Mouse (Mus musculus) cerebellum, adult 9-11 months (tissue): Measurements from ENCODE around the gene Tpcn2.

ENCODE experiments used
- DNase-seq: peaks from one replicate; pipeline ENCODE4 v3.0.0; 2022

The Tpcn2 gene

DNA sequence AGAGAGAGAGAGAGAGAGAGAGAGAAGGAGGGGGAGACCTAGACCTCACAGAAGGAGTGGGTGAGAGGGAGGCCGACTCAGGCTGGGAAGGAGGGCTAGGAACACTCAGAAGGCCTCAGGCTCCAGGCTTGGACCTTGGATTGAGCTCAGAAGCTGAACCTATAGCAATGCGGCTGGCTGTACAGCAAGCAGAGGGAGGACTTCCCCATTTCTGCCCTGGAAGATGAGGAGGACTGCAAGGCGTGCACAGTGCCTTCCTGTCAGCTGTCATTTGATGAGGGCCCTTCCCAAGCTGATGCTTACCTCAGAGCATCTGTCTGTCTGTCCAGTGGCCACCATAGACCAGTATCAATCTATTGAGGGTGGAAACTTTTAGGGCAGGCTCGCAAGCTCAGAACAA lies 134.9 kb downstream of the Tpcn2 start:
- no peak for DNase-seq

GRCm38 (mm10) chr7:145147973-145148698 lies 135.7 kb downstream of the Tpcn2 start:
- DNase-seq, result no peak

DNA sequence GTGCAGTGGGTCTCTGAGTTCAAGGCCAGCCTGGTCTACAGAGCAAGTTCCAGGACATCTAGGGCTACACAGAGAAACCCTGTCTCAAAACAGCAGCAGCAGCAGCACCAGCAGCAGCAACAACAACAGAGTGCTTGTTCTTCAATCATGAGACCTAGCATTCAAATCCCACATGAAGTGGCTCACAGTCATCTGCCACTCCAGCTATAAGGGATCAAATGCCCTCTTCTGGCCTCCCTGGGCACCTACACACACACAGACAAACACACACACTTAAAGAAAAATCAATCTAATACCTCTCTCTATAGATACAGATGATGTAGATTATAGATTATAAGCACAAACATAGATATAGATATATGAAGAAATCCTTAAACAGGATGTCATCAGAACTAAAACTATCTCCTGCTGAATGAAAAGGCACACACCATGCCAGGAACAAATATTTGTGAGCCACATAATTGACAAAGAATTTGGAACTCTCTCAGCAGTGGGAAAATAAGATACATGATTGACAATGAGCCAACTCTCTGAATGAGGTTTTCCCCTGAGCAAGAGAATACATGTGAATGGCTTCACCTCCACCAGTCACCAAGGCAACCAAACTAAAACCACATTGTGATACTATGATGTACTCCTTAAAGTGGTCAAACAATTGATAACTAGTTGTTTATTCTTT lies 137.4 kb downstream of the Tpcn2 start:
- DNase-seq, result no peak

DNA sequence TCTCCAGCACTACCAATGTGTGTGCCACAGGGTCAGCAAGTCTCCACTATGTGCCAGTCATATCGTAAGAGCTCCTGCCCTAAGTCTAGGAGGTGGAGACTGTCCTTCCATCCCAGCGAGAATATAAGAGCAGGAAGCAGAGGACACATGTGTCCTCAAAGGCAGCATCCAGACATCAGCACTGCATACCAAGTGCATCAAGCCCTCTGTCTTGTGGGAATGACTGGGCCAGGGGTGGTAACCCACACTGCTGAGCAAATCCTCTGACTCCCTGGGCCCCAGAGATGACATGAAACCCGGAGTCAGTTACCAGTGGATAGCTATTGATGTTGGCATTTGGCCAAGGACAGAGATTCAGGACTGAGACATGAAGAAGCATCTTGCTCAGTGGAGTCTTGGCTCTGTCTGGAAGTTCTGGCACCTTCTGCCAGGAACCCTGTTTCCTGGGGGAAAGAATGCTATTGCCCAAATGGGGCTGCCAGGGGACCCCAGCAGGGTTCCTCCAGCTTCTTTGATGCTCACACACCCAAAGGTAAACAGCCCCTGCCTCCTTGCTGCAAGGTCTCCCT lies 140.2 kb downstream of the Tpcn2 start:
- DNase-seq, result no peak

GRCm38 (mm10) chr7:145140656-145141055 lies 143.2 kb downstream of the Tpcn2 start:
- DNase-seq, result no peak

DNA sequence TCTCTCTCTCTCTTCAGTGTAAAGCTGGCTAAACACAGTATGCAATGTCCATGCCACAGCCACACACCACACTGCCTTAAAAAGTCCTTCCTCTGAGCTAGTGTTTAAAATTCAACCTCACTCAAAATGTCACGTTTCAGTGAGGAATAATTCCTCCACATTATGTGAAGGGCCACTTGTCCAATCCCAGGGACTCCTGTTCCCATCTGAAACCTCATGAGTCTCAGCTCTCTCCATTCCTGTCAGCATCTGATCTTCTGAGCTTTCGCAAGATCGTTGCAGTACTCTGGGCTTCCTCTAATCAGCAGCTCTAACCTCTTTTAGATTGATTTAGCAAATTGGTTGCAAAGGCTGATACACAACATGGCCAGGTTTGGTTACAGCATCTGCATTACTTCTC lies 144.2 kb downstream of the Tpcn2 start:
- DNase-seq, result no peak

DNA sequence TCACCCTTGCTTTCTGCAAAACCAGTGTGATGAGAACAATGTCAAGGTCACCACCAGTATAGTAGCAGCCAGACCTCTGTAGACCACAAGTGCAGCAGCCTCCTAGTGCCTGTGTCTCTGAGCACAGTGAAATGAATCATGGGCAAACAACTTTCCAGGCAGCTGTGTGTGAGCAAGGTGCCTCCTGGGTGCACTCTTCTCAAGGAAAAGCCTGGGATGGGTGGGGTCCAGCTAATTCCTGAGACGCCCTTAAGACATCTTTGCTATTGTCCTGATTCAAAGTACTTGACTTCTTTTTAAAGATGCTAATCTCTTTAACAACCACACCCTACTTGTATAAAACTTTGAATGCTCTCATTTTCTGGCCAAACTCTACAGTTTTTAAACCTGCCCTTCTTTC lies 144.7 kb downstream of the Tpcn2 start:
- no peak for DNase-seq

DNA sequence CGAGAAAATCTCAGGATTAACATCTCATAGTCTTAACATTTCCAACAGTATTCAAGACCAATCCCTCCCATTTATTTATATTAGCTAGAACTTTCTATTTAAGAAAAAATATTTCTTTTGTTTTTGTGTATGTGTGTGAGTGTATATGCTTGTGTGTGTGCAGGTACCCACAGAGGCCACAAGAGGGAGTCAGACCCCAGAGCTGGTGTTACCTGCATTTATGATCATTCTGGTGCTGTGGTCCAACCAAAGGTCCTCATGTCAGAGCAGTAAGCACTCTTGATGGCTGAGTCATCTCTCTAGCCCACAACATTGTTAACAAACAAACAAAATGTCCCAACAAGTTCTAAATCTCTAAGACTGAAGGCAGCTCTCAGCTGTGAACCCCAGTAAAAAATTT lies 145.9 kb downstream of the Tpcn2 start:
- DNase-seq, result no peak

- no peak for DNase-seq
Observed at GRCm38 (mm10) chr7:145136831-145137230, 147.0 kb downstream of the Tpcn2 start.
